Mouse (Mus musculus) spleen, adult 2 months (tissue): Measurements from ENCODE around the gene Cntd1.
A peak's percentile ranks its signal among the peaks of the same experiment; 100 is the strongest.

Source experiments
- CTCF ChIP-seq: fragments of 200-500 bp; IDR thresholded peaks from 2 replicates; pipeline ENCODE4 v1.5.1; 2011; ENCODE audit warnings: mild to moderate bottlenecking, inconsistent platforms; ENCODE audit not compliant: insufficient read depth, insufficient read length, insufficient replicate concordance; ENCODE audit errors: extremely low read depth
- POLR2A ChIP-seq: fragments of 200-500 bp; IDR thresholded peaks from 2 replicates; pipeline ENCODE4 v1.6.1; 2011; ENCODE audit warnings: low read depth, low read length, inconsistent platforms

GRCm38 (mm10) chr11:101253613-101254389 is 25.0 kb upstream of the Cntd1 start, which contains the start of gene Vps25:
- TF ChIP-seq CTCF: no peak
- peak; percentile 88 for TF ChIP-seq POLR2A
